Mouse (Mus musculus) monocyte, adult 2 months (primary cell): ENCODE data around the gene Dynlrb2.

ENCODE experiments used
- DNase-seq, 2 experiments: peaks; one replicate each; pipeline ENCODE4 v3.0.0; 2022; ENCODE audit warnings: low spot score in 2 of 2, low read depth in 1 of 2

Dynlrb2 gene

GRCm38 (mm10) chr8:116540136-116540535, 35.4 kb downstream of the Dynlrb2 start:
- DNase-seq: no peak

- no peak for DNase-seq
Observed at GRCm38 (mm10) chr8:116542842-116543241, 38.1 kb downstream of the Dynlrb2 start.

- DNase-seq: no peak
Observed at GRCm38 (mm10) chr8:116543366-116543765, 38.6 kb downstream of the Dynlrb2 start.

GRCm38 (mm10) chr8:116552255-116552654, 47.5 kb downstream of the Dynlrb2 start:
- DNase-seq: no peak

- no peak for DNase-seq
Observed at GRCm38 (mm10) chr8:116552778-116553177, 48.0 kb downstream of the Dynlrb2 start.
